Mouse (Mus musculus) spleen, adult 12 weeks (tissue): ENCODE data around the gene Saysd1.

Experiments
- DNase-seq: peaks from one replicate; pipeline ENCODE4 v3.0.0; 2022; ENCODE audit warnings: low spot score

Gene Saysd1

DNA sequence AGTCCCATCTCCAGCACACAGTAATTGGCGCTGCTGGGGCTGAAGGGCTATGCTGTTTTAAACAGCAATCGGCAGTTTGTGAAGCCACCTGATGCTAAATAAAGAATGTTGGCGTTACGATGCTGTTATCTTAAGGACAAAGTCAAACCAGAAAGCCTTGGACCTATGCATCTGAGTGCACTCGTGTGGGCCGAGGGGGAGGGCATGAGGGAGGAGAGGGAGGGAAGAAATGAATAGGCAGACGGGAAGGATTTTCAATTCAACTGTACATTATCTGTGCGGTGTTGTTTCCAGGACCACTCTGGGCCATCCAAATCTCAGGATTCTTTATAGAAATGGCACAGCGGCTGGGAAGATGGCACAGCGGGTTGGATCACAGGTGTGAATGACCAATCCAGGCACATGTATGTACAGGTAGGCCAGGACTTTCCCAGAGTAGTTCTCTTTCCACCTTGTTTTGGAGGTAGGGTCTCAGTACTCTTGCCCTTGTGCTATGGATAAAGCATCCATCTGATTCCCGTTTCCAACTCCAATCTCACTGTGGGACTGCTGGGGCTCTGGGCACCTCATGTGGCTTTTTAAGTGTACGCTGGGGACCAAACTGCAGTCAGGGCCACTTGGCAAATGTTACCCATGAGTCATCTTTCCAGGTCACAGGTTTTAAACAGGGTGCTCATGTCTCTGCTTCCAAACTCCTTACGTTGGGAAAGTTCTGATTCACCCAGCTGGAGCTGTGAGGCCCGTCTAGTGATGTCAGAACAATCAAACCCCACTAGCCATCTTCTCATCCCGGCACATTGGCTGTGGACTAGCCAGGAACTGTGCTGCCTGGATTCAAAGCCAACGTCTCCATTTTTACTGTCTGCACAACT, at the start of gene Saysd1:
Saysd1 (minus strand) TSS at position 51 of the 872 bp plus-strand sequence.
- no peak for DNase-seq

DNA sequence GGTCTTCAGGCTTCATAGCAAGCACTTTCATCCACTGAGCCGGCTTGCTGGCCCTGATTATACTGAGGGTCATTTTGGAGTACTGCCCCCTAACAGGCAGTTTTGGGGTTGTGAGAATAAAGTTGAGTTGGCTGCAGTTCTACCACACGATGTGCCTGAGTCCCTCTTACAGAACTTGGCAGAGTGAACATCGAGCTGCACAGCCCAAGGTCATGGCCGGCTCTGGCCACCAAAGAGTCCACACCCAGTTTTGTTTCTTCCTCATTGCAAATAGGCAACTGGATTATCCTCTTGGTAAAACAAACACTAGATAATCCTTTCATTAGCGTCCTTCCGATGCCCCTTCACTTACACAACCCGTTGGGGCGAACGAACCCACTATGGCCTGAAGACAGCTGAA, 47.1 kb upstream of the Saysd1 start:
- no peak for DNase-seq

DNA sequence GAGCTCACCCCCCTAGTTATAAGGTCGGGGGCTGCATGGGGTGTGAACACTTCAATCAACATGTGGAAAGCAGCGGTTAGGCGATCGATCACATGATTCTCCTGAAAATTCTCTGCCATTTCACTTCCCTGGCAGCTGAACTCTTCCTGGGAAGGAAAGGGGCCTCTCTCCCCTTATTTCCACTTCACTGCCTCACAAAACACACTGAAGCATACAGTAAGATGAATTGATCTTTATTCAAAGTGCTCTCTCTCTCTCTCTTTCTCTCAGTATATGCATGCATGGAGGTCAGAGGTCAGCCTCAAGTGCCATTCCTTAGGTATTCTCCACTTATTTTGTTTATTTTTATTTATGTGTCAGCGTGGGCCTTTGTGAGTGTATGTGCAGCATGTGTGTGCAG, 45.4 kb upstream of the Saysd1 start:
- DNase-seq: no peak

DNA sequence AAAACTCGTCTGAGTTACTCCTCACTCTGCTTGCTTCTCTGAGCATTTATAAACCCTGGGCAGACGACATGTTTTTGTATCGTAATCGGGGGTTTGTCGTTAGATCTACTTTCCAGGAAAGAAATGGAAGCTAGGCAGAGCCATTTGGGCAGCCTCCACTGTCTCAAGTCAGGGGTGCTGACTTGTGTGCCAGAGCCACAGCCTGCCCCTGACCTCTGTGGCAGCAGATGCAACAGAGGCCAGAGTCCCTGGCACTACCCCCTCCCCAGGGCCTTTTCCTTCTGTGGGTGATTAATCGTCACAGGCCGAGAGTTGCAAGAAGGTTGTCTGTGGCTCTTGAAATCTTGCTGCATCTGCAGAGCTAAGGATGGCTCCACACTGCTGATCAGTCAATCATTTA, 44.3 kb upstream of the Saysd1 start:
- DNase-seq: no peak

DNA sequence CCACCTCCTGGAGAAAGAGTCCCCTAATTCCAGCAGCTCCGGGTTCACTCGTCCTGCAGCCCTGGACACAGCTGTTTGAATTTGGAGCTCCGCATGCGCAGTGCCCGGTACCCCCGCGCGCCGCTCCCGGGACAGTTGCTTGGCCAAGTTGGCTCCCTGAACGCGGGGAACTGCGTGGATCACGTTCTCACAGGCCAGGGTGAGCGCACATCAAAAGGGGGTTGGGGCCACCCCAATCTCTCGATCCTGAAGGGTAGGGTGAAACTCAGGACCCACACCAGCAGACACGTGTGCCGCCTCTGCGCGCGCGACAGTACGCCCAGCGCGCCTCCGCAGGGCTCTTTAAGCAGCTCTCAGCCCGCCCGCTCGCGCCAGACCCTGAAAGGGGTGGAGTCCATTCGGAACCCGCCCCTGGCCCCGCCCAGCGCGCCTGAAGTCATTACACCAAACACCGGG, 43.2 kb upstream of the Saysd1 start, which contains the start of gene Kcnk5:
Kcnk5 (minus strand) TSS at position 344 of the 456 bp plus-strand sequence.
- DNase-seq: peak; percentile 90

DNA sequence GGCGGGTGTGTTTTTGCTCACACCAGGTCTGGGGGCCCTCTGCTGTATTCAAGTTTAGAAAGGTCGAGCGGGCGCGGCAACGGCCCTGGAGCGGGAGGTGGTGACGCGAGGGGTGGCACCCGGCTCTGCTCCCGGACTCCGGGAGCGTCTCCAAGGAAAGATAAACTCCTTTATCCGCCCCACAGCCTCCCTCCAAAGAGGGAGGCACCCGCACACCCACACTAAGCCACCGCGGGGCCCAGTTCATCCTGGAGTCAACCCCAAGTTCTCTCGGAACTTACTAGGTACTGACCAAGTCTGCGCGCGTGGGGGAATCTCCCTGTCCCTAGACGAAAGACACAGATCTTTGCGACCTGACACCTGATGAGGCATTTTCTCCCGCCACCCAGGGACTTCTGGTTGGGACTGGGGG, 42.4 kb upstream of the Saysd1 start:
- DNase-seq: peak; percentile 44

DNA sequence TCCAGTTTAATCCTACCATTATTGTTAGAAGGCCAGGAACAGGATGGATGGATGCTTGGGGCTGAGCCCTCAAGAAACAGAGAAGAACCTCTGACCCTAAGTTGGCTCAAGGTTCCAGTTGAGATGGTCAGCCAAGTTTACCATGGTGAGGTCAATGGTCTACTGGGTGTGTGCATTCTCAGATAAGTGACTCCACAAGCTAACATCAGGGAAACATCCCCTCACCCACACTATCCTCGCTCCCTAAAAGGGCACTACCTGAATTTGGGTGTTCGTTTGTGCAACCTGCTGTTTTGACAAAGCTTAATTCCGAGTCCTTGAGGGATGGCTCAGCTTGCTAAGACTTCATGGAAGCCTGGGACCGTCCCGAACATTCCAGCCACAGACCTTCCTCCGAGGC, 42.0 kb upstream of the Saysd1 start:
- DNase-seq: no peak

DNA sequence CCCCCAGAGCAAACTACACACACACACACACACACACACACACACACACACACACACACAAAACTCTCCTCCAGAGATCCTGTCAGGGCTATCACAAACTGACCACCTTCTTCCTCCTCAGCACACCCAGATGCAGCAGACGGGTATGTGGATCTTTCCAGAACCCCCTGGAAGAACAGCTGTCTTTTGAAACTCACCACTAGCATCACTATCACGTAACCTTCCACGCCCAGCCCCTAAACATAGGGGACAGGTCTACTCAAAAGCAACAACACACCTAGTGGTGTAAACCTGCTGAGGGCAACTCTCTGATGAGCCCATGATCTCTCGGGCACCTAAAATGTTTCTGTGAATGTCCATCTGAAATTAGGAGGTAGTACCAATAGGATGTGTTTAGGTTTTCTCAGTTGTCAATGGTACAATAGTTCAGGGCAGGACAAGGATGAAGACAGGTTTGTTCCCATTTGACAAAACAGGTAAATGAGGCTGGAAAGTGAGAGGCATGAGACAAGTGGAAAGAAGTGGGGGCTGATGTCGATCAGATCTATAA, 41.5 kb upstream of the Saysd1 start:
- no peak for DNase-seq

DNA sequence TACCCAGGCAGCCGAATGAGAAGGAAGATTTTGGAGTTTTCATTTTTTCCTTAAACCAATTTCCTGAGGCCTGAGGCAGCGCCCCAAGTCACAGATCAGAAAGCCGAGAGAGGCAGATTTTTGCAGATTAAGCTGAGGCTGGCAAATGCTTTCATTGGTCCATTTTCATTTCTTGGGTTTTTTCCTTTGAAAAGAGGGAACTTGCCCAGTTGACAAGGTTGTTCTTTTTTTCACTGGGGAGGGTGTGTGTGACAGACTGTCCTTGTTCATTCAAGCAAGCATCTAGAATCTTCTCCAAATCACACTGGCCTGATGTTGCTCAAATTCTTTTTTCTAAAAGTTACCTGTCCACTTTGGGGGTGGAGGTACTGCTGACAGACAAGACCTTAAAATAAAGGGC, 40.7 kb upstream of the Saysd1 start:
- no peak for DNase-seq

DNA sequence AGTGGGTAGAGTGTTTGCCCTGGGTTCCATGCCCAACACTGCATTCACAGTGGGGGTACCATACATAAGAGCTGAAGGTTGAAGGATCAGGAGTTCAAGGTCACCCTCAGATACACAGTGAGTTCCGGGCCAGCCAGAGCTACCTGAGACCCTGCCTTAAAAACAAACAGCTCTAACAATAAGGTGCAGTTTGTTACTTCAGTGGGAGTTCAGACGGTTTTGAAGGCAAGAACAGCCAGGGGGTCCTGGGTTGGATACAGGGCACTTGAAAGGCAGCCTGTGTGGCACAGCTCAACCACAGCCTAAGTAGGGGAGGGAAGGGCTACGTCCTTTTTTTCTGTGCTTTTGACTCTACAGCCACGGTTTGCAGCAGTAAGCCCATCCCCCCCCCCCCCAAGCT, 40.3 kb upstream of the Saysd1 start:
- DNase-seq: no peak

DNA sequence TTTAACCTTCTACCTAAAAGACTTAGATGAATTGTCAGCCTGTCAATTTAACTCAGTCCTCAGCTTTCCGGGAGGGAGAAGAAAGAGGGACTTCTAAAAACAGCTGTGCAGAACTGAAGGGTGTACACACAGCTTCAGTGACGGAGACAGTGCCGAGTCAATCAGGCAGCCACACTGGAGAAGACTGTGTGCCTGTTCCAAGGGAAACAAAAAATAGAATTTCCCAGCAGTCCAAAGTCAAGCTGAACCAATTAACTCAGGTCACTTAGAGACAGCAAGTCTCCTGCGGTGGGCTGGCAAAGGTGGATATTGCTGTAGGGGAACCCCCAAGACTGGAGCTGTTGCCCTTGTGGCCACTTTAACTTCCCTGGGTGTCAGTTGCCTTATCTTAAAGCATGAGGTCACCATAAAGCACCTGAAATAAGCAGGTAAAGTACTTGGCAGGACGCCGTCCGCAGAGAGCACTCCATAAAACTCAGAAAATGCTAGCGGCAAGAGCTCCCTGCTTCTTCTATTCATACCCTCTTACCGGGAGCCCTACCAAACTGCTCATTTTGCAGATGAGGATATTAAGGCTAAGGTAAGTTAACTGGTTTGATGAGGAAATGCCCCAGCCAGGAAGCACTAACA, 39.3 kb upstream of the Saysd1 start:
- DNase-seq: no peak

DNA sequence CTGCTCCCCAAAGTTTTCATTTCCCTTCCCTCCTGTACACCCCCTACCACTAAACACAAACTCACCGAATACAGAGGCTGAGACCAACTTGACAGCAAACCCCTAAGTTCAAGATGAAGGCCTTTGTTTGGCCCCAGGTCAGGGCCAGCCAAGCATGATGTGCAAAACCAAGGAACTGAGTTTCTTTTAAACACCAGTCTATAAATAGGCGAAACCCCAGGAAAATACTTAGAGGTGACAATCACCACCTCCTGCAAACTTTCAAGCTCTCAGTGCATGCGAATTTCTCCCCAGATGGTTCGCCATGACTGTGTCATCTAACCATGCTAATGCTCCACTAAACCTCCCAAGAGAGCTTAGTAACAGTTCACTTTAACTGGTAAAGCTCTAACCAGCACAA, 37.4 kb upstream of the Saysd1 start:
- DNase-seq: no peak

DNA sequence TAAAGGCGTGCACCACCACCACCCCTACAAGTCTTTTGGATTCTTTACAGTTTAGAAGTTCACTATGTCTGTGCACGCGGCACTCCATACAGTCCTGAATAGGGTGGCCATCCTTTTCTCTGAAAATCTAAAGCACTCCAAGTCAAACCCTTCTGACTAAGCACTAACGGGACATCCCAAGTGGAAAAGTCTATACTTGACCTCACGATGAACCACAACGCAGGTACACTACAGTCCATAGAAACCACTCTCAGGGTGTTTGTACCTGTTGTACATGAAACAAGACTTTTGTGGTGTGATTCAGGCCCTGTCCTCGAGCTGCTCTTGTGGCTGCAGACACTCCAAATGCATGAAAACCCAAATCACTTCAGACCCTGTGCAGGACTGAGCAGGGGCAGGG, 36.8 kb upstream of the Saysd1 start:
- DNase-seq: no peak

DNA sequence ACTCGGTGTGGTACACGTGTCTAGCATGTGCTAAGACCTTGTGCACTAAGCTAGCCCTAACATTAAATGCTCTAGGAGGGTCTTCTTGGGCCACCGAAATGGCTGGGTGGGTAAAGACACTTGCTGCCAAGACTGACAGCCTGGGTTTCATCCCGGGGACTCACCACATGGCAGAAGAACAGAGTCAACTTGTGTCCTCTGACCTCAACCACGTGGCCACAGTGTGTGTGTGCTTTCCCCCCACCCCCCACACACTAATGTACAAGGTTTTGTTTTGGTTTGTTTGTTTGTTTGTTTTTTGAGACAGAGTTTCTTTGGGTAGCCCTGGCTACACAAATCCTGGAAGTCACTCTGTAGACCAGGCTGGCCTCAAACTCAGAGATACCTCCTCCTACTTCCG, 36.4 kb upstream of the Saysd1 start:
- no peak for DNase-seq

DNA sequence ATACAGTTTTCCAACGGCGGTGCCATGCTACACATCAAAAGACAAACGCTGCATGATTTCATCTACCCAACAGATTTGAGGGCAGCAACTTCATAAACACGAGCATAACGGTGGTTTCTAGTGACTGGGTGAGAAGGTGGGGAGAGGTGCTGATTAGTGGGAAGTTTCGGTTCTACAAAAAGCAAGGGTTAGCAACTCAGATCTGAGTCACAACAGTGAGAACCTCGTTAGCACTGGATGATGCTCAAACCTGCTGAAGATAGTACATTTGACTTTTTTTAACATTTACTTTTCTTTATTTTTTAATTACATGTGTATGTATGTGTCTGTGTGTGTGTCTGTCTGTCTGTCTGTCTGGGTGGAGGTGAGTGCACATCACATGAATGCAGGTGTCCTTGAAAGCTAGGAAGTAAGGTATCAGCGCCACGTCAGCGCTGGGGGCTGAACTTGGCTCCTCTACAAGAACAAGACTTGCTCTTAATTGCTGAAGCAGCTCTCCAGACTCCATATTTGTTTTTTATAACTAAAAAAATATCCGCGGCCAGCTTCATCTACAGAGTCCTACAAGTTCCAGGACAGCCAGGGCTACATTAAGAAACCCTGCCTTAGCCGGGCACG, 35.6 kb upstream of the Saysd1 start:
- DNase-seq: no peak

DNA sequence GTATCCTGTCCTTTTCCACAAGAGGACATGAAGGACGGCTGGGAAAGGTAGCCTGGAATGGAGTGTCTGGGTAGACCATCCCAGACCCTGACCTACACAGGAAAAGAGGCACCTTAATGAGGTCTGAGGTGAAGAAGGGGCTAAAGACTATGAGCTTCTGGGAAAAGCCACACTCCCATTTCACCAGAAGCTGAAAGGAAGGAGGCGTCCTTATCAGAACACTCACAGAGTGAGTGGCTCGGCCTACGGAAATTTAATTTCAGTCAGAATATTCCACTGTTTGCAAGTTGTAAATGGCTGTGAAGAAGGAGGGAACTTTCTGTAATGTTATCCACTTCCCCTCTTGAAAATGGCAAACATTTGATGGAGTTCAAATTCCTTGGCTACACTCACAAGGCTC, 34.6 kb upstream of the Saysd1 start:
- DNase-seq: no peak

DNA sequence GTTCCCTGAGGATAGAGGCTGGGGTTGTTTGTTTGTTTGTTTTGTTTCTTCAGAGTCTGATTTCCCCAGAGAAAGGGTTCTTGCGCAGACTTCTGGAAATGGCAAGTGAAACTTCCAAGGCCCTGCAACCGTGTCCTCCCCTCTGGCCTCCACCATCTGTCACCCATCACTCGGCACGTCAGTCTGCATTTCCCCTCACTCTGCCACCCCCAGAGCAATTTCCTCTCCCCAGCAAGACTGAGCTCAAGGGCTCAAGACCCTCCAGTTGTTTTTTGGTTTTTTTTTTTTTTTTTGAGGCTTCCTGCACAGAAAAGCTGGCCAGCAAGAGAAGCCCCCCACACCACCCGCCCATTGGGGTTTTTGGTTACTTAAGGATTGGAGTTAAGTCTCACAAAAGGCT, 34.2 kb upstream of the Saysd1 start:
- DNase-seq: no peak

DNA sequence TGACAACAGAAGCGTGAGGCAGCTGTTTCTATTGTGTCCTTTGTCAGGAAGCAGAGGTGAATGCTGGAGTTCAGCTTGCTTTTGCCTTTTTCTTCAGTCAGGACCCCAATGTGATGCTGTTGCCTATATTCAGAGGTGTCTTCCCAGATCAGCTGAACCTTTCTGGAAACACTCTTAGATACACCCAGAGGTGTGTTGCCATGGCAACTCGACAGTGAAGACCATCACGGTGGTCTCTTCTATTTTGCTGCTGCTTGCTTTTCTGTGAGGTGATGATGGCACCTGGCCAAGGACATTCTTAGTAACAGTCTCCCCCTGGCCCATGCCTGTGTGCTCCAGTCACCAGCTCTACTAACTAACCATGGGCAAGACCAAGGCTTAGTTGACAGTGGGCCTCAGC, 33.5 kb upstream of the Saysd1 start:
- no peak for DNase-seq

DNA sequence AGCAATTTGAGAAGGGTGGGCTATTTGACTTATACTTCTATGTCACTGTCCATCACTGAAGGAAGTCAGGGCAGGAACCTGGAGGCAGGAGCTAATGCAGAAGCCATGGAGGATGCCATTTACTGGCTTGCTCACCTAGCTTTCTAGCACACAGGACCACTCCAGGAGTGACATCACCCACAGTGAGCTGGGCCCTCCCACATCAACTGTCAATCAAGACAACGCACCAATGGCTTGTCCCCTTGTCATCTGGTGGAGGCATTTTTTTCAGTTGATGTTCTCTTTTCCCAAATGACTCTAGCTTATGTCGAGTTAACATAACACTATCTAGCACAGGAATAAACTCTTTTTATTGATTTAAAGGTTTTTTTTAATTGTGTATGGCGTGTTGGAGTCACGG, 30.9 kb upstream of the Saysd1 start:
- no peak for DNase-seq

DNA sequence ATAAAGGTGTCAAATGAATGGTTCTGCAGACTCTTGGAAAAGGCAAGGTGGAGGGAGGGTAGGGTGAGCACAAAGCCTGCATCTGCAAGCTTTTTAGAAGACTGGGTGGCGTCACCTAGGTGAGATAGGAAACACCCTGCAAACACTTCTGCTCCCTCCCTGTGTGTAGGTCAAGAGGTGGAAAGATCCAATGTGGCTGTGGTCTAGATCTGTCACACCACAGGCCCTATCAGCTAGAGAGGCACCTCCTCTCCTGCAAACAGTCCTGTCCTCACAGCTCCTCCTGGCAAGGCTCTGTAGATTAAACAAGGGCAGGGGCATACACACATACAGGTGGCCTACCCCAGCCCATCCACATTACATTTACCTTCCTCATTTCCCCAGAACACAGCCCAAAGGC, 30.1 kb upstream of the Saysd1 start:
- DNase-seq: no peak

DNA sequence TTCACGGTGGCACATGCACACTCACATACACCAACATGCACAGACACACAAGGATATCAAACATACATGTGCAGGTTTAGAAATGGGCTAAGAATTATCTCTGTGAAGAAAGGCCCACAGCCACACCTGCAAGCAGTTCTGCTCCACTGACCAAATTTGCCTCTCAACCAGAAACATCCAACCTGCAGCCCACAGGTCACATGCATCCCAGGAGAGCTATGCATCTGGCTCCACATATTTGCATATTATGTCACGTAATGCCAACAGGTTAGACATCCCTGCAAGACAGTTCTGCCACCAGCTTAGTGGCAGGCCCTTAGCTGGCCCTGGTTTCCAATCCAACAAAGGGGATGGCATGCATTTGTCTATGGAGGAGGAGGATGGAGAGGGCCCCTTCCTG, 29.7 kb upstream of the Saysd1 start:
- no peak for DNase-seq

DNA sequence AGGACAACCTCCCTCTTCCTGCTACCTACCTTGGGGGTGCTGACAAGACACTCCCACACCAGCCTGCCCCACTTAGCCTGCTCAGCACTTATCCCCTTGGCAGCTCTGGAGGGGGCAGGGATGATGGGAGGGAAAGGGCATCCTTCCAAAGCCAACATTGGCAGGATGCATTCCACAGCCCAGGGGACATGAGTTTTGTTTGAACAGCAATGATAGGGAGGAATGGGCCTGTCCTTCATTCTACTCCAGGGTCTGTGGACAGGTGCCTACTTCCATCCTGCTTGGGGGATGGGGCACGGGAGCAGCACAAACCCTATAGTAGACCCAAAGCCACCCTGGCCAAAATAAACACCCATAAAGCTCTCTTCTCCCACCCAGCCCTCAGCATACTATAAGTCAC, 27.1 kb upstream of the Saysd1 start:
- DNase-seq: no peak

DNA sequence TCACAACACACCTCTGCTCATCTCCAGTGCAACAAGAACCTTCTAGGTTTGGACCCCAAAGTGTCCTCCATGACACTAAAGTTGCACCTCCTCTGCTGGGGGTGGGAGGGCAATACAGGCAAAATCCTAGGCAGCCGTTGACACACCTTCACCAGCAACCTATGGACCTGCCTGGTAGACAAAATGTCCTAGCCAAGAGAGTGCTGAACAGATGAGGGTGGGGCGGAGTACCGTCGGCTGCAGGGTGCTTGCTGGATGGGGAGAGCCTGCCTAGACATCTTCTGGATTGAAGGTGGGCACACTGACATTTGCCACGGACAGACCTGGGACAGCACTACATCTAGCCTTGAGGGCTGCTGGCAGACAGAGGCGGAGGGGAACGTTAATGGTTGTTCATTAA, 26.1 kb upstream of the Saysd1 start:
- DNase-seq: no peak
